Mouse (Mus musculus) kidney, adult 2 months (tissue): ENCODE data around the gene Tns3.

ENCODE experiments used
- CTCF ChIP-seq: fragments of 200-500 bp; conservative IDR thresholded peaks from 2 replicates; pipeline ENCODE4 v1.5.1; 2011; ENCODE audit warnings: low read depth, mild to moderate bottlenecking, control low read depth, low read length, moderate library complexity, mixed read lengths; ENCODE audit not compliant: insufficient read depth, insufficient read length
- POLR2A ChIP-seq: fragments of 200-500 bp; IDR thresholded peaks from one replicate; pipeline ENCODE4 v1.6.1; 2011; ENCODE audit warnings: low read depth, low read length, control low read depth

DNA sequence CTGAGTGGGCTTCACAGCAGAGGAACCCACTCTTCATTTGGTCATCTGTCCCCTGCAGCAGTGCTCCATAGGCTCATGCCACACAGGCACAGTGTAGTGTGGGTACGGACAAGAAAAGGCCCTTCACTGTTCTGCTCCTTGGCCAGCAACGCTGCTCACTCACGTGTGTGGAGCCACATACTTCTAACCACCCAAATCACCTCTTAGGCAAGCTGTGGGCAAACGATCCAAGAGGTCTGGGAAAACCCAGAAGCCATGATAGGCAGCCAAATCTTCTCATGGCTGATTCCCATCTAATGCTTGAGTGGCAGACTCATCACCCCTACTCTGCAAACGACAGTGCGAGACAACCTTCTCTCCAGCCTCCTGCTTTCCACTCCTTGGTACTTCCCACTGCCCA lies 37.2 kb downstream of the Tns3 start:
- TF ChIP-seq POLR2A = no peak
- TF ChIP-seq CTCF = no peak
